Mouse (Mus musculus) adrenal gland (tissue): ENCODE results near the gene Abhd2.
"Not testable (repeated sequence)": the region's sequence is repeated elsewhere in the genome, so short reads cannot be mapped to it uniquely, and the experiment has no call there.

Experiments
- intact Hi-C: fragments of 180-260 bp; cut with DNase I; formaldehyde crosslinking; loops from one replicate; pipeline ENCODE4 v1.15.1; 2025

Abhd2 gene

GRCm38 (mm10) chr7:79262478-79262877, 10.5 kb upstream of the Abhd2 start:
- intact Hi-C loops = no loop called here

DNA sequence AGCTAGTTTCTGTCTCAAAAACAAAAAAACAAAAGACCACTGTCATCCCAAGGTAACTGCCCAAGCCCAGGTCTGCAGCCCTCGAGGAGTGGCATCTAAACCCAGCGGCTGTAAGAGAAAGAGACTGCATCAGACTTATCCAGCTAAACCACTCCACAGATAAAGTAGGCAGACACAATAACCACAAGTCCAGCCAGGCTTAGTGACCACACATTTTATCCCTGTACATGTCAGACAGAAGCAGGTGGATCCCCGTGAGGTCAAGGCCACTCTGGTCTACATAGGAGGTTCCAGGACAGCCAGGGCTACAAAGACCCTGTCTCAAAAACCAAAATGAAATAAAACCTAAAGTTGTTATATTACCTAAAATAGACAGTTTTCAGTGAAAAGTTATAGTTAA, 9.2 kb upstream of the Abhd2 start:
- intact Hi-C loops = no loop called here

GRCm38 (mm10) chr7:79266228-79266627, 6.8 kb upstream of the Abhd2 start:
- intact Hi-C loops = no loop called here

DNA sequence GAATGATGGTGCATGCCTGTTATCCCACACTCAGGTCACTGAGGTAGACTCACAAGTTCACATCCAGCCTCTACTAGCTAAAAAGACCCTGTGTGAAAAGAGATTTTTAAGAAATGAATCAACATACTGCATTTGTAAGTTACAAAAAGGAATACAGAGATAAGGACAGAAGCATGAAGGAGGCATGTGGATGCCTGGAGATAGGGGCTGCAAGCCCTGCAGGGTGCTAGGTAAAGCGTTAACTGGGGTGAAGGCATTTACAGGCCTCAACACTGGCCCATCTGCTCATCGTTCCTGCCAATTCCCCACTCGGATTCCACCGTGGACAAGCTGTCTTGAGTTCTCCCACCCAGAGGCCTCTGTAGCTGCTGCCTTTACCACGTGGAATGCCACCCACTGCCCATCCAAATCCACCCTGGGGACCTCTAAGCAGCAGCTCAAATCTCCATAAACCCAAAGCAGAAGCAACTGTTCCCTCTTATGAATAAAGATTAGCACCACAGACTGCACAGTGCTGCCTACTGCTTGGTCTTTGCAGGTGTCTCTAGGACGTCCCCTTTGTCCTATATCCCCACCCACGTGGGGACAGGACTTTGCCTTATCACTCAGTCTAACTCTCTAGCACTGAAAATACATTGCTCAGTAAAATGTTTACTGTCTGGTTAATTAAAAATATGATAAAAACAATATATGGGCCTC, 5.2 kb upstream of the Abhd2 start:
- intact Hi-C loops = no loop called here

GRCm38 (mm10) chr7:79268897-79269296, 4.1 kb upstream of the Abhd2 start:
- intact Hi-C loops = no loop called here

- intact Hi-C loops = no loop called here
Observed at GRCm38 (mm10) chr7:79269411-79269810, 3.6 kb upstream of the Abhd2 start.

DNA sequence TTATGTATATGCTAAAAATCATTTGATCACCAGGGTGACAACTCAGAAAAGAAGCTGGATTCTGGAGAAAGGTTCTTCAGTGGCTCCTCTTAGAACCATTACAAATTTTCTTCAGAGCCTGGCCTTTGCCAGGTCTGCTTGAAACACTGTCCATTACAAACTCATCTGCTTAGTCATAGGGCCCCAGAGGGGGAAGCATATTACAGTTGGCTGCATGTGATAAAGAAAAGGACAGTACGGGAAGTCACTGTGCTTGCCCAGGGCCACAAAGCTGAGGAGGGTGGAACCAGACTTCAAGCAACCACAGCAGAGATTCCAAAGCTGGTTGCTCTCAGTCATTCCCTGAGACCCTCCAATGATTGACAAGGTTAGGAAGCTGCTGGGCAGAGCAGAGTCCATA, 3.1 kb upstream of the Abhd2 start:
- intact Hi-C loops = no loop called here

DNA sequence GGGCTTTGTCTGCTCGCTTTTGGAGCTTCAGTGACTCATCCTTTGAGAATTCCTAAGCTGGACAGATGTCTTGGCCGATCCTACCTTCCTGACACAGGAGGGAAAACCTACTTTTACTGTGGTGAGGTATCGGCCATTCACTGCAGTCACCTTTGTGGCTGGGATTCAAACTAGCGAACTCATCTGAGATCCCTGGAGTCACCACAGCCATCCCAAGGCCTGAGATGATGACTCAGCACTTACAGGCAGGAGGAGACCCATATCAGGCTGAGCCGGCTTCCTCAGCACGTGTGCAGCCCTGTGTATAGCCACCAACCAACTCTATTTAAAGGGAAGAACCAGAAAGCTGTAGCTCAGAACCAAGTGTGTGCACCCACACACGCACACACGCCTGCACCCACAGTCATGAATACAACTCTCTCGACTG, 2.0 kb upstream of the Abhd2 start:
- intact Hi-C loops = no loop called here

DNA sequence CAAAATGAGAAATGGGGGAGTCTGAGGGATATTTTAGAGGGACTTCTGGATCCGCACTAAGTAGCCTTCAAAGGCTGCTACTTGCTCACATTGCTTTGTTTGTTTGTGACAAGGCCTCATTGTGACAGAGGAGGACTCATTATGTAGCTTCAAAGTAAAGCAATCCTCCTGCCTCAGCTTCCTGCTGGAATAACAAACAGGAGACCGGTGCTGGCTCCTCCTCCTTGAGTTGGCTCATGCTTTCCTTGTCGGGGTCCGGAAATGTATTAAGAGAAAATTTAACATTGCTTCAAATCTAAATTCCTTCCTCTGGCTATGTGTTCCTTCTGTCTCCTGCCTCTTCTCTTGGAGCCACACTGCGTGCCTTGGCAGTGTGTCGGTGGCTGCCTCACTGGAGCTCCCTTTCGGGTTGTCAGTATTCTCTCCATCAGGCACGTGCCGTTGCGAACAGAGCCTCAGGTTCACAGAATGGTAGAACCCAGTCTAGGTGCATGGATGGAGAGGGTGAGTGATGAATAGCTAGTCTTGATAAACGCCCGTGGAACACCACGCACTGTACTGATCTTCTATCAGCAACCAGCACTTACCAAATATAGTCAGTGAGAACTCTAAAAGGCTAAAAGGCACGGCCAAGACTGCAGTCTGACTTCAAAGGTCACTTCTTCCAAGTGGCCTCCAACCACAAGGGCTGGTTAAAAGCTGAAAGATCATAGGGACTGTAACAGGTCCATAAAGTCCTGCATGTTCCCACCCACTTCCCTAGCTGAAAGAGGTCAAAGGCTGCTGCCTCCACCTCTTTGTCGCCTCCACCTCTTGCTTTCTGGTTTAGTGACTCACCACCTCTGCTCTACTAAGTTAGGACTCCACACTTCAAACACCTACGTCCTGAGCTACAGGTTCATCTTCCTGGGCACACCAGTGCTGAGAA, 874 bp upstream of the Abhd2 start:
- intact Hi-C loops = no loop called here

DNA sequence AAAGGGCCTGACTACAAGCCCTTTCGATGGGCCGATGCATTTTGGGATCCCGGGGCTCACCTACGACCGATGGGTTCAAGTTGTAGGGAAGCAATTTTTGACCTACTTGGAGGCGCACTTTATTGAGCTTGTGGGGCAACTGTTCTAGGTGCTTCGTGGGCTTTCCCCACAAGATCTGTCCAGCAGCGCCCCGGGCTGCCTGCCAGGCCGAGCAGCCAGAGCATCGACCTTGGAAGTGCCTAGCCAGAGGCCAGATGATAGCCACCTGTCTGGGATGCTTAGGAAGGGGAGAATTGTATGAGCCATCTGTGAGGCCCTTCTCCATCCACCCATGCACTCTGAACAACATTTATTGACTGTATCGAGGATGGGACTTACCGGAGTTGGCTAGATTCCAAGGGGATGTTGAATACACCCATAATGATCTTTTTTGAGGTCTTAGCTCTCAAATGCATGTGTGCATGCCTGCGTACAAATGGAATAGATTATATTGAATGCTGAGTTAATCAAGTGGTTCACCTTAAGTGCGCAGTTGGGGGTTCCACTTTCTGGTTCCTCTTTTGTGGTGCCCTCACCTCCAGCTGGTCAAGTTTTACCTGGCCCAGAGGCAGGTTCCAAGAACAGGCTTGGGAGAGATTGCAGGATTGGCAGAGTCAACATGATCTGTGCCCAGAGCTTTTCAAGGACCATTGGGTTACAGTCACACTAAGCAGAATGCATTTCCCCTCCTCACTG, 906 bp downstream of the Abhd2 start:
- intact Hi-C loops = no loop called here

DNA sequence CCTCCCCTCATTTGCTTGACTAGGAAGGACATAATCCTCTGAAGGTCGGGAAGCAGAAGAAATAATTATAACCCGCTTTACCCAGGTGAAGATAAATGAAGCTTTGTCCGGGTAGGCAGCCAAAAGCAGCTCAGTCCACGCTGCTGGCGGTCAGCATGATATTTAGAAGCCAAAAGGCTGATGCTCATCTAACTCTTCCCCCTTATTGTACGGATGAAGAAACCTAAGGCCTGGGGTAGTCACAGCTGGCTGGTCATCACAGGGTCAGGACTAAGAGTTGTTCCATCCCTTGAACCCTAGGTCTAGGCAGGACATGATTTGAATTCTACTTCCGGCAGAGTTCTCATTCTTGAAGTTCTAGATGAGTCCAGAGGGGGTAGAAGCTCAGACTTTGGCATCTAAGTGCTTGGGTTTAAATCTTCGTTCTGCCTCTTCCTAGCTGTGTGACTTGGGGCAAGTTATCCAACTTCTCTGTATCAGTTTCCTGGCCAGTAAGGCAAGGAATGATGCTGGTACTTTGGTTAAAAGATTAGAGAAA, 1.5 kb downstream of the Abhd2 start:
- intact Hi-C loops = no loop called here

- intact Hi-C loops = no loop called here
Observed at GRCm38 (mm10) chr7:79275345-79275744, 2.3 kb downstream of the Abhd2 start.

- intact Hi-C loops = no loop called here
Observed at GRCm38 (mm10) chr7:79278432-79278831, 5.4 kb downstream of the Abhd2 start.

- intact Hi-C loops = no loop called here
Observed at GRCm38 (mm10) chr7:79279376-79280029, 6.5 kb downstream of the Abhd2 start.

DNA sequence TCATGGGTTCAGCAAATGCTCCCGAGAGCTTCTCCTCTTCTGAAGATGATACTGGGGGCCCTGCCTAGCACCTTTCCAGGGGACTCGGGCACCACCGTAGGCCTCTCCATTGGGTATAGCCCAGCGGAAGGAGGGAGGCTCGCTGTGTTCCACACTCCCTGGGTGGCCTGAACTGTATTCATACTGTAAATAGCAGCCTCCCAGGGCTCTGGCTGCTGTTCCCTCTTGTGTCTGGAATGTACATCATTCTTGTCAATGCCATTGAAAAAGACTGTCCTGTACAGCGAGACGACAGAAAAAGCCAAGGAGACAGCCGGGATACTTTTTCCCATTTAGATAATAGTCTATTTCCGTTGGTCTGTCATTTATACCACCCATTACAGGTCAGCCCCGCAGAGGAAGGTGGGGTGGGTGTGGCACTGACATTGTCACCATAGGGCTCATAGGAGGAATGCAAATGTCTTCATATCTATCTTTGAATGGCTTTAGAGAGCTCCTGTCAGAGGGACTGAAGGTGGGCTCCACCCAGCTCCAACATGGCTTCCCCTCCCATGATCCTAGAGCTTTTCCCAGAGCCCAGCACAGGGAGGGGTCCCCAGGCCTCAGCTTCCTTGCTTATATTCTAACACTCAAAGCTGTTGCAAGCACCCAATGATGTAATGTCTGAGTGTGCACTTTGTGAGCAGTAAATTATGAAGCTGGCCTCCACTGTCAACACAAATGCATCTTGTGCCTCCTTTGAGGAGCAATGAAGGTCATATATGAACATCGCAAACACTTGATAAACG, 10.1 kb downstream of the Abhd2 start:
- intact Hi-C loops = no loop called here

- intact Hi-C loops = not testable (repeated sequence)
Observed at GRCm38 (mm10) chr7:79283671-79283941, 10.6 kb downstream of the Abhd2 start.

- intact Hi-C loops = no loop called here
Observed at GRCm38 (mm10) chr7:79284160-79284888, 11.3 kb downstream of the Abhd2 start.

DNA sequence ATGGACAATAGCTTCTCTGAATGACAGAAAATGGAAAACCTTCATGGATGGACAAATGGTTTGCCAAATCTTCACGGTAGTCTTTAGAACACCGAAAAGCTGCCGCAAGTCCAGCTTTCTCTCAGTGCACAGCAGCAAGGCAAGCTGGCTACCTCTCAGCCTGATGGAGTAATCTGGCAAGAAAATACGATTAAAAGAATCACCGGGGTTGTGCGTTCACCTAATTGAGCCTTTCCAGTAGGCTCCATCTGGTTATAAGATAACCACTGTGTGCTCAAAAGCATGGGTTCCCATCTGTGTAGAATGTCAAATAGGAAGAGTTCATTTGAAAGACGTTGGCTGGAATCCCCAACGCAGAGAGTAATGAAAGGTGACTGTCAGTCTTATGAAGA, 11.9 kb downstream of the Abhd2 start:
- intact Hi-C loops = no loop called here

GRCm38 (mm10) chr7:79285408-79285807, 12.4 kb downstream of the Abhd2 start:
- intact Hi-C loops = no loop called here

- intact Hi-C loops = no loop called here
Observed at GRCm38 (mm10) chr7:79287226-79287625, 14.2 kb downstream of the Abhd2 start.
